Mouse (Mus musculus): ENCODE data around the gene Gm20388.

The Gm20388 gene

DNA sequence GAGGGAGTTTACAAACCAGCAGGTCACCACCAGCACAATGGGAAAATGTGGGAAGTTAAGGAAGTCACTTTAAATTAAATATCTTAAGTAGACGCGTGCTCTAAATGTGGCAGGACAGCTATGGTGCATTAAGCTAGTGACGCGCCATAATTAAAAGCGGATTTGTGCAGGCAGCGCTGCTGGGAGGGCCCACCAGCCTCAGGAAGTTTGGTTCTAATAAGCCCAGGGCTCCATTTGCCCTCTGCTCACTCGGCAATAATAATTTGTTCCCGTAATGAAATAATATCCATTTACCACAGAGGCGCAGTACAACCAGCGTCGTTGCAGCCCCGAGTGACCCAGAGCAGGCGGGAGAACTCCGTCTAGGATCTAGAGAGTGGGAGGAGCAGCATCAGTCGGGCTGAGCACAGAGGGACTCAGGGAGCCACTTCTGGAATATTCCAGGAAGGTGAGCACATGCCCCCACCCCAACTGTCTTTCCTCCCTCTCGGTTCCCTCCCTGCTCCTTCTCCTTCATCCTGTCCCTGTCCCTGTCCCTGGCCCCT, 1040.1 kb downstream of the Gm20388 start:
- no peak for DNase-seq (ENCODE audit: low spot score)

DNA sequence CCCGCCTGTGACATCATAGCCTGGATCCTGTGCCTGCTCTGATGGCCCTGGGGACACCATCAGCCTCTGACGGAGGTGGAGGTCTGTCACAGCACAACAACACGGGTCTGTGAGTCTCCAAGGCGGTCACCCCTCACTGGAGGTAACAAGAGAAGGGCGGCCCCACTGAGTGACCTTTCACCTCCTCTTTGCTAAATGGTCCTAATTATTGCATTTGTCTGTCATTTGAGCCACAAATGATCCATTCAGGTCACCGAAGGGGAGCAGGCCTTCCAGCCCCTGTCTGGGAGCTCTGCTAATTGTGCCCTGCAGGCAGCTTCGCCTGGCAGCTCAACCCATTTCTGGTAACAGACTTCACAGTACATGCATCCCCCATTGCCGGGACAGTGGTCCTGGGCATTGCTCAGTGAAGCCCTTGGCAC, 1048.8 kb downstream of the Gm20388 start:
- DNase-seq (ENCODE audit: low spot score) = no peak

DNA sequence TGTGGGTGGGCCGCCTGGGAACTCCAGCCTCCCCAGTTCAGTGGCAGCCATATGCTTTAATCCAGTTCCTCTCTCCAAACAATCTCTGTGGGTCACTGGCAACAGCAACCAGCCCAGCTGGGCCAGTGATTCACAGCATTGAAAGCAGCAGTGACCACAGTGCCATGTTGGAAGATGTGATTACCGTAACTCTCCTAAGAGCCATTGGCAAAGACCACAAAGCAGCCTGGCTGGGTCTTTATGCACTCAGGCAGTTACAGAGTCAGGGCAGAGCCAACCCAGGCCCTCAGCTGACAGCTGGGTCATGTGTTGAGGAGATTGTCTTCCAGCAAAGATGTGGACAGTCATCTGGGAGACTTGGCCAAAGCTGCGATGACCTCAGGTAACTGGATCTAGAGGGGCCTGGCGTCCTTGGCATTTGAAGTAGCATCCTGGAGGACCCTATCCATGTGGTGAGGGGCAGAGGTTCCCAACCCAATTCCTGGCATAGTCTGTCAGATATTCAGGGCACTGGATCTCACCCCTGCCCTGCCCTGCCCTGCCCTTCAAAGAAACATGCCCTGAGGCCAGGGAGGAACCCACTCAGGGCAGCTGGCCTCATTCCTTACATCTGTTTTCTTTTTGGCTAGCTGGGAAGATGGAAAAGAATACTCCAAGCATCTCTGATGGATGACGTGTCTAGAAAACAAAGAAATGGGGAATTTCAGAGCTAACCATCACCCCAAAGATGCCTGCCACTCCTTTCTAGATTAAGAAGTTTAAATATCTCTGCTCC, 1052.2 kb downstream of the Gm20388 start:
- DNase-seq (ENCODE audit: low spot score) = no peak

DNA sequence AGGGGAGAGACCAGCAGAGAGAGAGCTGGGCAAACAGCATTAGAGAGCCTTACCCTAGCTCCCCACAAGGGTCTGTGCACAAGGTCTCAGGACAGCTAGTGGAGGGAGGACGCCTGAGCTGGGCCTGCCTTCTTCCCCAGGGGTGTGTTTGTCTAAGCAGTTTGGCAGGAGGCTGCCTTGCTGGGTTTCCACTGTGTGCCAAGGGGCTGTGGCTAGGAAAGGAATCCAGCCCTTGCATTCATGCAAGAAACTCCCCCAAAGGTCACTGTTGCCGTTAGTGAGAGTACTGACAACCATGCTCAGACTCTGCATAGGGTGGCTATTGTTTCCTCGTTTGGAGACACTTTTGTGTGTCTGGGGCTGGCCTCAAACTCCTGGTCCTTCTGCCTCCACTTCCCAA, 1055.9 kb downstream of the Gm20388 start:
- DNase-seq (ENCODE audit: low spot score) = no peak

DNA sequence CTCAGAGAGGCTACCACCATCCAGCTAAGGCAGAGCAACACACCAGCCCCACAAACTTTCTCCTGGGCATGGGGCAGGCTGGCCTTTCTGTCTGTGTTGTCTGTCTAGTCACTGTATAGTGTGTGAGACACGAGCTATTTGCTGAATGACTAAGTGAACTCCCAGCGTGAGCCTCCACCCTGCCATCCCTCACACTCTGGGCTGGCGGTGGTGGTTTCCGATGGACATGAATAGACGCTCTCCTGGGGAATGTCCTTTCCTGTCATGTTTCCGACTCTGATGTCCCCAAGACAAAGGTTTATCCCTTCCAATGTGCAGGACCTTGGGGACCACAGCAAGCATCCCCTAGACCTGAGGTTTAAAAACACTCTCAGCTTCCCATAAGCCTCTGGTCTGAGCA, 1057.7 kb downstream of the Gm20388 start:
- DNase-seq (ENCODE audit: low spot score) = no peak

DNA sequence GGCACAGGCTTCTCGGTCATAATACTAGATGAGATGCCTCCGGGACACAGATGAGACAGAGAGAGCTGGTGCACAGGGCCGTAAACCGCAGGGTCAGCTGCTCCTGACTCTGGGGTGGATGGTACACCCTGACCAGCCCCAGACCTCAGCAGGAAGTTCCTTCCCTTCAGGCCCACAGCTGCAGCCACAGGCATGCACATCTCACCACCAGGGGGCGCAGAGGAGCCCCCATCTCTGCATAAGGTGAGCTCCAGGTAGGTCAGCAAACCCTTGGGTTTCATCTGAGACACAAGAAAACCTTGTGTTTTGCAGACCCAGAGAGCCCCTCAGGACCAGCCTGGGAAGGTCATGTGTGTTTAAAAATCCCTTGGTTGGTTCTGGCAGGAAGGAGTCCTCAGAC, 1059.7 kb downstream of the Gm20388 start:
- no peak for DNase-seq (ENCODE audit: low spot score)

DNA sequence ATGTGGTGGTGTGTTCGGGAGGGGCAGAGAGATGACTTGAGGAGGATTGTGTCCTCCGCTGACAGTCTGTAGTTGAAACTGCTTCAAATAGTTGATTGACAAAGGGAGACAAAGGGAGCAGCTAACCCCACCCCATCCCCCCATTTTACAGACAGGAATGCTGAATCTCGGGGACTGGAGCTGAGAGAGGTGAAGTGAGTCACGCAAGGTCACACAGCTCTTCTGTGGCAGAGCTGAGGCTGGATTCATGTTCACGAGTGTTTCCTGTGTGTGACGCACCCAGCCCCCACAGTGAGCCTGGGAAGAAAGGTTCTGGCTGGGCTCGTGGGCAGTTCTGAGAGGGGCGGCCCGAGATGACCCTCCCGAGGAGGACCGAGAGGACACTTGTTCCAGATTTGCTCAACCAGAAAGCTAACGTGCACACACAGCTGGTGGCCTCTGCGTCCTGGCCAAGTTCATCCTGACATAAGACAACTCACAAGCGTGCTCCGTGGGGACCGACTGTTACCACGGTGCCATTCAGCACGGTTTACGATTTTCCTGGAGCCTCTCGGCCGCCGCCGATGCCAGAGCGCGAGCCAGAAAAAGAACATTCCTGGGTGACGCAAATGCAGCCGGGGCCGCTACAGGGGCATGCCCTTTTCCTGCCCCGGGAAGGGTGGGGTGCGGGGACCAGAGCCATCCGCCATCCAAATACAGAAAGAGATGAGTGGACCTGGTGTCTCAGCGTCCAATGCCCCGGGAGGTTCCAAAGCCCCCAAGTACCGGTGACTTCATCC, 1061.2 kb downstream of the Gm20388 start:
- DNase-seq (ENCODE audit: low spot score) = no peak

DNA sequence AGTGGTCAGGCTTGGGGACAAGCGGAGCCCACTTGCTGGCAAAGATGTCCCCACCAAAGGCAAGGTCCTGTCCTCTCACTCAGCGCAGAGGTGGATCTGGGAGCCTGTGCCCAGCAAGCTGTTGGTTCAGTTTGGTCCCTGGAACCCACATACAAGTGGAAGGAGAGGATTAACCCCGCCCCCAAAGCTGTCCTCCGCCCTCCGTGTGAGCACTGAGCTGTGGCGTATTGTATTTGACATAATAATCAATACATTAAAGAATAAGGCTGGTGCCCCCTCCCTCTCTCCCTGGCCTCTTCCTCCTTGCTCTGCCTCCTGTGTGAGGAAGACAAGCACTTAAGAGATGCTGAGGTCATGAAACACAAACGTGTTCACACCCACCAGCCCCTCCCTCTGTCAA, 1062.4 kb downstream of the Gm20388 start:
- DNase-seq (ENCODE audit: low spot score) = no peak

DNA sequence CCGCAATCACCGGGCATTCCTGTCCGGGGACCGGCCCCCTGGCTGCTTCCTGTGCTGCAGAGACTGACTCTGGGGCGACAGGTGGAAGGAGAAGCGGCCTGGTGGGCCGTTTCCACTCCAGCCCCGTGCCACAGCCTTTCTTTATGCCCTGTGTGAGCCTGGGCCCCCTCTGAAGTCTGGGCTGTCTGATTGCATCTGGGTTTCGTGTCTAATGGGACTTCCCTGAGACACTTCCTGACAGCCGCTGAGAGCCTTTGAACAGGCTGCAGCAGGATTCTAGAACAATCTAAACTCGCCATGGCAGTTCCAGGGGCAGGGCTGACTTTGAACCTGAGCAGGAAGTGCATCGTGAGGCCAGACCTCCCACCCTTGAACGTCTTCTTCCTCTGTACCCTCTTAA, 1066.5 kb downstream of the Gm20388 start:
- no peak for DNase-seq (ENCODE audit: low spot score)

DNA sequence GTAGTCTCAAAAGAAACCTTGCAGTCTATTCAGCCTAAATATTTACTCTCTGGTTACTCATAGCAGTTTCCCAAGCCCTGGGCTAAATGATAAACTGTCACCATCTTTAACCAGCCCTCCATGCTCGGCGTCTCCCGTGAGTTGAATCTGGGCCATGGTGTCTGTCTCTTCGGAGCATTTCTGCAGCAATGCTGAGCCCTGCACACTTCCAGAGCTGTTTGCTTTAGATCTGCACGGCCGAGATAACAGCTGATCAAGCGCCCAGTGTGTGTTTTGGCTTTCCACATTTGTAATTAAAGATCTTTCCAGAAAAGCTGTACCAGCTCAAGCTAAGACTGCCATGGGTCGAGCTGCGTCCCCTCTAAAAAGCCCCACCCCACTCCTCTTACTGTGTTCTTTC, 1068.6 kb downstream of the Gm20388 start:
- DNase-seq (ENCODE audit: low spot score) = no peak

DNA sequence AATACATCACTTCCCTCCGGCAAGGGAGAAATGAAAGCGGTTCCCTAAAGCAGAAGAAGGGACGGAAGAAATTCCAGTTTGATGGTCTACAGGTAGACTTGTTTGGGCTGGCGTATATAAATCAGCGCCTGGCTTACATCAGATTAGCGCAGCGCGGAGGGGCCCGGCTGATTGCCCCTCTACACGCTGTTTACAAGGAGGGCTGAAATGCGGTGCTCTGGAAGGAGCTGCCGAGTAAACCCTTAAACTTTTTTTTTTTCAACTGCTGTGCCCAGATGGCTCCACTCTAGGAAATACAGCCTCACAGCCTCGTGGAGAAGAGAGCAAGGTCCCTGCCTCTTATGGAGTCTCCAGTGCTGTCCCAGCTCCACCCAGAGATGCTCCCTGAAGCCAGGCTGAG, 1070.3 kb downstream of the Gm20388 start:
- no peak for DNase-seq (ENCODE audit: low spot score)

DNA sequence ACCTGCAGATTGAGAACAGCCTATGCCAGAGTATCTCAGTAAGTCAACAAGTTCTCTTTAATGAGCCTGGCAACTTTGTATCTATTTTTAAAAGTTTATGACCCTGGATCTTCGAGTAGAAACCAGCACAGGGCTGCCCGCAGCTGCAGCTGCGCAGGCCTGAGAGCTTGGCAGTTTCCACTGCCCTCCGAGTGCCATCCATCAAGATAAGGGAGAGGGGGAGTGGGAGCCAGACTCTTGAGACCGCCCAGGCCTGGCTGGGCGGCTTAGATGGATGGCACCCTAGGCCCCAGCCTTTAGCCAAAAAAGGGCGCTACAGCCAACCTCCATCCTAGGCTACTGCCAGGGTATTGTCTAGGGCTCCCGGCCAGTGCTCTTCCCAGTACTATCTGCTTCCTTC, 1074.2 kb downstream of the Gm20388 start:
- DNase-seq (ENCODE audit: low spot score) = no peak

DNA sequence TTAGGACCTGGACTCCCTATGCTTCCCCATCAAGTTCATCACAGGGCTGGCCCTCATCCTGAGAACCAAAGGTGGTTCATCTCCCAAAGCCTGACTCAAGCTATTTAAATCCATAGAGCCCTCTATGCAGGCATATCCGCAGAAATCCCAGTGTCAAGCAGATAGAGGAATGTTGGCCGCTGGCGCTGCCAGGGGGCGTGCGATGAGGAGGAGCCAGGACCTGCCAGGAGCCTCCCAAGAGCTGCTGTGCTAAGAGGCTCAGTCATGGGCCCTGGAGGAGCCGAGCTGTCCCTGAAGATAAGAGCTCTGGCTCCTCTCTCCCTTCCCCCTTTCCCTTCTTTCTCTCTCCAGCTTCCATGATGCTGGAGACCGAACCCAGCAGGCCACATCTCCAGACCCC, 1075.4 kb downstream of the Gm20388 start:
- no peak for DNase-seq (ENCODE audit: low spot score)

DNA sequence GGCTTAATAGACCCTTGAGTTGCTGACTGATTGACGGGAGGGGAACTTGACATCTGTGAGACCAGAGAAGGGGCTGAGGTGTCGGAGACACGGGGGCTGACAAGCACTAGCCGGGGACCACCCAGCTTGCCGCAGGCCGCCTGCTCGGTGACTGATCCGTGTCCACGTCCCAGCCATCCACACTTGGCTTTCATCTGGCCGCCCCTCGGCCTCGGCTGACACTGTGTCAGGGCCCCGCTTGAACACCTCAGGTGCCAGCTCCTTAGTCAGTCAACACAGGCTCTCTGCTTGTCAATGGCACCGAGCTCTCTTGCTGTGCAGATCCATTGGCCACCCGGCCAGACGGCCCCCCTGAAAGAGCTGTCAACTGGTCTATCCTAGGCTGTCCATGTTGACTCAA, 1083.1 kb downstream of the Gm20388 start:
- no peak for DNase-seq (ENCODE audit: low spot score)

DNA sequence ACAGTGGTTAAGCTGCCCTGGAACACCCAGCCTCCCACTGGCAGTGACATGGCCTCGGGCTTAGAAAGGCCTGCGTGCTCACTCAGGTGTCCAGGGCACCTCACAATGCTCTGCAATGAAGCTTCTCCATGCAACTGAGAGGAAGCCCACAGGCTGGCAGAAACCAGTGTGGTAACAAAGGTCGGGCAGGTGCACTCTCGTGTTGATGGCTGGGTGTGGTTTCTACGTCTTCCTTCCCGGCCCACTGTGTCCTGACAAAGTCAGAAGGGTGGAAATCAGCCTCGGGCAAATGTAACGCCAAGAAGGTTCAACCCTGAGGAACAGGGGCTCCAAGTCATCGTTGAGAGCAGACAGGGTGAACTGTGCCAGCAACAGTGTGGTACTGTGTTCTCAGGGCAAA, 1084.8 kb downstream of the Gm20388 start:
- no peak for DNase-seq (ENCODE audit: low spot score)

DNA sequence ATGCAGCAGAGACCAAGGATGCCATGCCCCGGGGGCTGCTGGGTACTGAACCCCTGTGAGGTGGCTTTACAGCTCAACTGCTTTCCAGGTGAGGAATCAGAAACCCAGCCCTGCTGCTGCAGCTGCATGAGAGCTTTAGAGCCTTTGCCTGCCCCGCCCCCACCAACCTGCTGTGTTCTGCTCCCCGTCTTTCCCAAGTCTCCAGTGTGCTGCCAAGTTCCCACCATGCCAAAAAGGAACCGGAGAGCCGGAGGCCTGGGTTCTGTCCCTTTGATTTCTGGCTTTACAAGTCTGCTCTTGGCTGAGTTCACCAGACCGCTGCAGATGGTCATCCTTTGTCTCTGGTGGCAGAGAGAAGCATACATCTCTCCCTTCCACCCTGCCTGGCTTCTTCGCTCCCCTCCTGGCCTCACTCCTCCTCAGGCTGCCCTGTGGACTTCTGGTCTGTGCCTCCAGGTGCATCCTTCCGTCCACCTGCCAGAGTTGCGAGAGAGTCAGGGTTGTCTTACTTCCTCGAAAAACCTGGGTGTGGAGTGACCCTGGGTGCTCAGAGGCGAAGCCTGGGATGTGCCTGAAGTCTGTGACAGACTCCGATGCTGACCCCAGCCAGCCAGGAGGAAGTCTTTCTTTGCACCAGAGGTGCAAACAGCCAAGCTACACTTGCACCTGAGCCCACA, 1086.4 kb downstream of the Gm20388 start:
- no peak for DNase-seq (ENCODE audit: low spot score)

DNA sequence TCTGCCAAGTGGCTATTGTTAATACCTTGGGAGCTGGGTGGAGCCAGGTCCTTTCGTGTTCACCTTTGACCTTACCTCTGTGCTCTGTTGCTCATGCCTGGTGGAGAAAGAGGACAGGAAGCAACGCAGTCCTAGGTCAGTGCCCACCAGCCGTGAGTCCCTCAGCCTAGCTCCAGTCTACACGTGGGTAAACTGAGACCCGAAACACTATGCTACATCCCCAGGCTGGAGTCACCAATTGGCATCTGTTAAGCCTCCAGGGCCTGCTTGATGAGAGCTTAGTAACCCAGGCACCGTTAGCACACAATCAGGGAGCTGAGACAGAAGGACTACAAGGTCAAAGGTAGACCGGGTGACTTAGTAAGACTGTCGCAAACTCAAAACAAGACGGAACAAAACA, 1087.3 kb downstream of the Gm20388 start:
- no peak for DNase-seq (ENCODE audit: low spot score)

DNA sequence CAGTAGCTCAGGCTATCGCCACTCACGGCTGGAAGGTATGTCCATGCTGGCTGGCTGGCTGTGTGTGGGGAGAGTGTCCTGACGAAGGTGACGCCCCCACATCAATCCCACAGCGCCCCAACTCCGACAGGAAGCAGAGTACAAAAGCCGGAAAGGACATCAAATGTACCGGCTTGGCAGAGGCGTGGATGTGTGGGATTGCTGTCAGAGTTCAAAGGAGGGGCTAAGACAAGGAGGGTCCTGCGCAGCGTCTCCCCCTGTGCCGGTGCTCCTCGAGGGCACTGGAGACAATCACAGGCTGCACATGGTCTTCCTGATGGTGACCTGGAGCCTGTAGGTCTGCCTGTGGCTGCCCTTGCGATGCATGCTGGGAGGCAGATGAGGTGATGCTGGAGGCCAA, 1088.3 kb downstream of the Gm20388 start:
- DNase-seq (ENCODE audit: low spot score) = no peak

DNA sequence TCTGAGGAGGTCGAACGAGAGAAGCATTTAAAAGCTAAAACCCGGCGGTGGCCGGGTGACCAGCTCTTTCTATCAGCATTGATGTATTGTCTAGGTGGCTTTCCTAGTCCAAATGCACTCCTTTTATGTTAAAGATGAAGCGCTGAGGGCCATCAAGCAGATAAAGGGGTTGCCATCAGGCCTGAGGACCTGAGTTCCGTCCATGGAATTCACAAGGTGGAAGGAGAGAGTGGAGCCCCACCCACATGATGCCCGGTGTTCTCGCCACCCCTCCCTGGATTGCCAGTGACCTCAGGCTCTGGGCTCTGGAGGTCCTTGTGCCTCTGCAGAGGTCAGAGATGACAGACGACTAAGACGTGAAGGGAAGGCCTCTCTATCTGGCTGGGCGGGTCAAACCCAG, 1091.3 kb downstream of the Gm20388 start:
- DNase-seq (ENCODE audit: low spot score) = no peak

DNA sequence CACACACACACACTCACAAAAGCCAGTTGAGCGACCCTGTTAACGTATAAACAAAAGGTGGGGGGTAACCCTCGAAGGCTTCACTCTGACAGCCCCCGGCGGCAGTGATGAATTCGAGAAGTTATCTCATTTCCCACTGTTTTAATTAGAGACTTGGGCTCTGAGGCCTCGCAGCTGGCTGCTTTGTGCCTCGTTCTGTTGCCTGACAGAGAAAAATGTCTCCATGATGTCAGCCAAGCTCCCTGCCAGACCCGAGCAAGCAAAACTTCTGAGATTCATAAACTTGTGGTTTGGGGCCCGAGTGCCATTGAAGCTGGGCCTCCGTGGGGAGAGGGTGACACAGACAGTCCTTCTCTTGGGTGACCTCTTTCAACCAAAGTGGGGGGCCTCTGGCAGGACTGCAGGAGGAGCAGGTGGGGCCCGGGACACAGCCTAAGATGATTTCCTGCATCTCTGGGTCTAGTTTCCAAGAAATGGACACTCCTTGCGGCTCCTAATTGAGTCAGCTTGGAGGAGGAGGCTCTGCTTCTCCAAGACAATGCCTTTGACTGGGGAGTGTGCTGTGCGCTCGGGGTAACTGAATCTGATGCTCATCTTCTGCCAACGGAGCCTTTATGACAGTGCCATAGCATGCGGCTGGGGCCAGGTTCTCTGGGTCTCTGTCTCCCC, 1092.4 kb downstream of the Gm20388 start:
- no peak for DNase-seq (ENCODE audit: low spot score)

DNA sequence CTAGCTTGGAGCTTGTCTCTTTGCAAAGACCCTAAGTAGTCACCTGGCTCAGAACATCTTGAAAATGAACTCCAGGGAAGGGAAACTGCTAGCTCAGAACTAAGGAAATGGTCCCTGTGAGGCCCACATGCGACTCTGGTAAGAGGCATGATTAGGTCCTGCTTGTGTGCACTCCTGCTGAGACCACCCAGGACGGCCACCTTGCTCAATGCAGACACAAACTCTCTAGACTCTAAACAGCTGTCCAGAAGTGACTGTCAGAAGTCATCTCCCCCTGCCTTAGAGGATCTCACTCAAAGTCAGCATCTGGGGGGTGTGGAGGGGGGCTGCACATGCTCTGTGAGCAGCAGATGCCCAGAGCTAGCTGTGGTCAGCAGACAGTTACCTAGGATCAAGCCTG, 1093.0 kb downstream of the Gm20388 start:
- DNase-seq (ENCODE audit: low spot score) = no peak

DNA sequence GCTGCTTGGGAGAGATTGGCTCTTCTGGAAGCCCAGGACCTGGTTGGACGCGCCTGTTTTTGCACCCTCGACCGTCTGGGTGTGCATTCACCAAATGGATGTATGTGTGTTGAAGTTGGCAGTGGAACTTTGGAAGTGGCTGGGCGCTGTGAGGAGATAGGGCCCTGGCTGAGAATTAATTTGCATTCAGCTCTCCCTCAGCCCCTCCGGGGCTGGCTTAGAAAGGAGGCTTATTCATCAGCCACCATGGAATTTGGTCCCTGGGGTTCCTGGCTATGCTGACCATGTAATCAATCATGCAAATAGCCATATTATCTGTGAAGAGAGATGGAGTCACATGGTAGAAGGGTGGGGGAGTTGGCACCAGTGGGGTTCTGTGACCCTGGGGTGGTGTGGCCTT, 1102.7 kb downstream of the Gm20388 start:
- no peak for DNase-seq (ENCODE audit: low spot score)

All from MN1 (cell line).